ENCODE assay signal across 7 mouse cellular contexts in genomic region chr2:129592459-129593140, GRCm38 (mm10). TPM values are rescaled to one million over a fixed set of nuclear protein-coding genes. Genes with fewer than 3 reads are reported as not detected.
DNase-seq lines count a peak whose midpoint lies in the region; ATAC-seq and TF ChIP-seq lines count a peak whose summit lies in the region.

TSS of gene Sirpa (plus strand) at chr2:129592835.

- peak; percentile 85 to 87 for DNase-seq in heart, adult 9 months (ENCODE audit: low spot score in 2 of 2)
- peak; percentile 60 for DNase-seq in limb, embryonic 14.5 days (ENCODE audit: low spot score)
- peak; percentile 86 for DNase-seq in midbrain, embryonic 14.5 days
- DNase-seq in spleen, postnatal 14 days (ENCODE audit: low spot score in 2 of 2), result peak; percentile 23 to 29

- H3K27ac ChIP-seq in brown adipose tissue, adult 24 weeks (replicated peaks; ENCODE audit: low read depth, low read length), result peak within 1 kb of the TSS; percentile 87
- peak within 1 kb of the TSS; percentile 80 for H3K27ac ChIP-seq in kidney, embryonic 14.5 days (ENCODE audit: low read depth, low read length)
- H3K27ac ChIP-seq in limb, embryonic 14.5 days (replicated peaks; ENCODE audit: low read depth, low read length), result peak within 1 kb of the TSS; percentile 88
- peak within 1 kb of the TSS; percentile 89 for H3K27ac ChIP-seq in midbrain, embryonic 14.5 days (replicated peaks; ENCODE audit: low read depth, low read length)

- peak within 1 kb of the TSS; percentile 80 for H3K9ac ChIP-seq in kidney, embryonic 14.5 days (ENCODE audit: low read depth, low read length)
- H3K9ac ChIP-seq in limb, embryonic 14.5 days (ENCODE audit: low read depth, low read length, severe bottlenecking), result peak within 1 kb of the TSS; percentile 86
- H3K9ac ChIP-seq in midbrain, embryonic 14.5 days (replicated peaks; ENCODE audit: low read length), result peak within 1 kb of the TSS; percentile 84

- H3K4me2 ChIP-seq in kidney, embryonic 14.5 days (replicated peaks; ENCODE audit: low read depth, low read length), result peak within 1 kb of the TSS; percentile 68
- H3K4me2 ChIP-seq in limb, embryonic 14.5 days (replicated peaks; ENCODE audit: low read depth, low read length, severe bottlenecking), result peak within 1 kb of the TSS; percentile 64
- peak within 1 kb of the TSS; percentile 82 for H3K4me2 ChIP-seq in midbrain, embryonic 14.5 days (ENCODE audit: low read length)

- WGBS in kidney, embryonic 14.5 days, result under 1% methylated on average over 26 of the region's 43 CpGs
- under 1% methylated on average over 34 of the region's 43 CpGs for whole genome bisulfite sequencing in limb, embryonic 14.5 days
- WGBS in midbrain, embryonic 14.5 days, result 0% methylated on average over 43 of the region's 43 CpGs

- no peaks in the 10 kb centered on the region for H3K27me3 ChIP-seq in kidney, embryonic 14.5 days (ENCODE audit: control insufficient read depth, insufficient read depth, low read length)
- no peaks in the 10 kb centered on the region for H3K27me3 ChIP-seq in limb, embryonic 14.5 days (ENCODE audit: control insufficient read depth, insufficient read depth, low read length)
- no peaks in the 10 kb centered on the region for H3K27me3 ChIP-seq in midbrain, embryonic 14.5 days (ENCODE audit: control insufficient read depth, insufficient read depth, low read length)

- peaks cover 14% of the 10 kb centered on the region for H3K4me1 ChIP-seq in brown adipose tissue, adult 24 weeks (ENCODE audit: control insufficient read depth, insufficient read depth, insufficient read length, low read length)
- peaks cover 7% of the 10 kb centered on the region; the same call in 1 of the 2 replicates for H3K4me1 ChIP-seq in kidney, embryonic 14.5 days (ENCODE audit: control insufficient read depth, insufficient read depth, low read length)
- H3K4me1 ChIP-seq in limb, embryonic 14.5 days (ENCODE audit: control insufficient read depth, insufficient read depth, low read length), result peaks cover 10% of the 10 kb centered on the region
- H3K4me1 ChIP-seq in midbrain, embryonic 14.5 days (ENCODE audit: control insufficient read depth, insufficient read depth, low read length), result peaks cover 24% of the 10 kb centered on the region

- H3K9me3 ChIP-seq in kidney, embryonic 14.5 days (ENCODE audit: control insufficient read depth, low read length), result no peaks in the 10 kb centered on the region
- H3K9me3 ChIP-seq in limb, embryonic 14.5 days (ENCODE audit: control insufficient read depth, low read length), result no peaks in the 10 kb centered on the region
- H3K9me3 ChIP-seq in midbrain, embryonic 14.5 days (ENCODE audit: control insufficient read depth, low read length), result no peaks in the 10 kb centered on the region

- 0 out of 2 replicates have a peak, but pooled peaks have one; percentile 28 for ATAC-seq in erythroblast, adult 5-6 weeks (replicated peaks; ENCODE audit: low FRiP score, poor library complexity, severe bottlenecking)
- ATAC-seq in kidney, embryonic 14.5 days (ENCODE audit: low FRiP score, low TSS enrichment), result peak; percentile 77
- peak; percentile 78 for ATAC-seq in limb, embryonic 14.5 days (ENCODE audit: low FRiP score, low read depth)
- peak; percentile 86 for ATAC-seq in midbrain, embryonic 14.5 days (ENCODE audit: low FRiP score, low TSS enrichment)

- H3K36me3 ChIP-seq in kidney, embryonic 14.5 days (ENCODE audit: control insufficient read depth, insufficient read depth, low read length), result no peaks in the 10 kb centered on the region
- H3K36me3 ChIP-seq in limb, embryonic 14.5 days (ENCODE audit: control insufficient read depth, insufficient read depth, low read length), result no peaks in the 10 kb centered on the region
- no peaks in the 10 kb centered on the region for H3K36me3 ChIP-seq in midbrain, embryonic 14.5 days (ENCODE audit: control insufficient read depth, insufficient read depth, low read length)

- H3K4me3 ChIP-seq in brown adipose tissue, adult 24 weeks (ENCODE audit: insufficient read depth, low read depth, low read length), result peak within 1 kb of the TSS; percentile 92
- peak within 1 kb of the TSS; percentile 54 for H3K4me3 ChIP-seq in kidney, embryonic 14.5 days (ENCODE audit: low read length)
- peak within 1 kb of the TSS; percentile 68 for H3K4me3 ChIP-seq in limb, embryonic 14.5 days (replicated peaks; ENCODE audit: low read length)
- H3K4me3 ChIP-seq in midbrain, embryonic 14.5 days (replicated peaks; ENCODE audit: low read depth, low read length), result peak within 1 kb of the TSS; percentile 77

- 0 out of 2 replicates have a peak, but pooled peaks have one; percentile 5 for TF ChIP-seq POLR2A in limb, embryonic 14.5 days (IDR thresholded peaks at IDR 0.05; ENCODE audit: borderline replicate concordance, extremely low read depth, insufficient read depth, insufficient read length)

RNA-seq across cellular contexts. Expression of gene Sirpa, which starts in this region (rescaled TPM):
- 10.9 and 11.9 TPM in 2 replicates for polyA plus RNA-seq in brown adipose tissue, adult 24 weeks (2012; ENCODE audit: insufficient read depth, insufficient read length, missing spikeins)
- total RNA-seq in erythroblast, adult 5-6 weeks (2015; ENCODE audit: low replicate concordance), result 46.3 and 59.8 TPM in 2 replicates
- total RNA-seq in erythroblast, adult 5-6 weeks (2017; ENCODE audit: low replicate concordance), result 45.0 and 60.8 TPM in 2 replicates
- polyA plus RNA-seq in kidney, embryonic 14.5 days (2014; fragmentation: Nextera tagmentation; extraction: Ambion mirVana), result 15.9 and 28.8 TPM in 2 replicates
- polyA plus RNA-seq in limb, embryonic 14.5 days (2012; rRNA removed), result 39.6 and 40.2 TPM in 2 replicates
- 34.0 and 34.7 TPM in 2 replicates for polyA plus RNA-seq in limb, embryonic 14.5 days (2014; fragmentation: Nextera tagmentation; extraction: Ambion mirVana)
- 28.3 and 35.7 TPM in 2 replicates for polyA plus RNA-seq in midbrain, embryonic 14.5 days (2014; fragmentation: Nextera tagmentation; extraction: Ambion mirVana)

Comparison
In these comparisons a context has a peak if more than half of its experiments do, and no peak if none do; other contexts are left out.
1. Peak in every context shown above with its lines: DNase-seq, ATAC-seq, H3K4me3 ChIP-seq and H3K27ac ChIP-seq.
2. ATAC-seq: peak in every context shown above with its lines; median percentile 86 in midbrain, embryonic 14.5 days; 78 in limb, embryonic 14.5 days; 77 in kidney, embryonic 14.5 days; 28 in erythroblast, adult 5-6 weeks.
3. DNase-seq: peak in every context shown above with its lines; median percentile 86 in heart, adult 9 months; 86 in midbrain, embryonic 14.5 days; 60 in limb, embryonic 14.5 days; 26 in spleen, postnatal 14 days.